ENCODE assay signal across 20 mouse cellular contexts in genomic region chr6:121116434-121116833, GRCm38 (mm10). TPM values are rescaled to one million over a fixed set of nuclear protein-coding genes. Genes with fewer than 3 reads are reported as not detected.
DNase-seq lines count a peak whose midpoint lies in the region; ATAC-seq and TF ChIP-seq lines count a peak whose summit lies in the region.
"Had no signal": no experiment of that assay in that cellular context is flagged by ENCODE, and none has a peak within 500 bp of the region (broad histone marks: within the 10 kb centered on the region; RNA-seq: fewer than 3 reads in every experiment).

No protein-coding gene starts in this region.

- no peak overlapping the region for H3K4me2 ChIP-seq in liver, embryonic 12.5 days
- no peak overlapping the region for H3K4me2 ChIP-seq in liver, embryonic 14.5 days (ENCODE audit: low read depth)
- H3K4me2 ChIP-seq: embryonic facial prominence, embryonic 13.5 days; forebrain, embryonic 13.5 days; heart, embryonic 13.5 days; hindbrain, embryonic 15.5 days had no signal

- H3K4me1 ChIP-seq in liver, adult 2 months (ENCODE audit: control insufficient read depth, insufficient read depth, low read length) = no peaks in the 10 kb centered on the region
- peaks cover 23% of the 10 kb centered on the region for H3K4me1 ChIP-seq in liver, embryonic 12.5 days
- peaks cover 12 to 17% of the 10 kb centered on the region in 2 experiments for H3K4me1 ChIP-seq in liver, embryonic 14.5 days (replicated peaks; ENCODE audit: control insufficient read depth in 2 of 2, insufficient read depth in 2 of 2, low read length in 1 of 2)
- H3K4me1 ChIP-seq in megakaryocyte, embryonic 14.5 days = peaks cover 40% of the 10 kb centered on the region

- no peaks in the 10 kb centered on the region for H3K27me3 ChIP-seq in liver, adult 2 months (ENCODE audit: control insufficient read depth, insufficient read depth, low read length)
- no peaks in the 10 kb centered on the region for H3K27me3 ChIP-seq in liver, embryonic 12.5 days (replicated peaks)
- H3K27me3 ChIP-seq in liver, embryonic 14.5 days (ENCODE audit: control insufficient read depth, insufficient read depth, low read length) = no peaks in the 10 kb centered on the region
- H3K27me3 ChIP-seq in megakaryocyte, embryonic 14.5 days (replicated peaks) = peaks cover 7% of the 10 kb centered on the region
- H3K27me3 ChIP-seq: embryonic facial prominence, embryonic 13.5 days; forebrain, embryonic 13.5 days; heart, embryonic 13.5 days; hindbrain, embryonic 15.5 days had no signal

- TF ChIP-seq EP300 in liver, embryonic 14.5 days (IDR thresholded peaks at IDR 0.05; ENCODE audit: low read depth) = no peak

- ATAC-seq in liver, embryonic 12.5 days = no peak
- ATAC-seq in liver, embryonic 14.5 days (ENCODE audit: insufficient read depth) = no peak
- ATAC-seq: CD4-positive, CD25-positive, alpha-beta regulatory T cell, adult 4 months; forebrain, embryonic 13.5 days had no signal

- DNase-seq in liver, adult 2 months (ENCODE audit: extremely low read depth, low read depth, low spot score) = peak; percentile 50
- no peak for DNase-seq in liver, embryonic 14.5 days (ENCODE audit: low read depth in 3 of 3, low spot score in 3 of 3)
- no peak for DNase-seq in urinary bladder, postnatal 4 days (ENCODE audit: low spot score in 2 of 2)
- DNase-seq in right cerebral cortex, adult 18-20 months = no peak
- no peak for DNase-seq in right cerebral cortex, postnatal 36 days (ENCODE audit: low spot score in 2 of 2)
- DNase-seq: adrenal gland, adult 8-10 months; adrenal gland, postnatal 36 days; cerebellum, adult 2 months; gastrocnemius, adult 2 months; gastrocnemius, postnatal 25 days; heart, adult 11 months; heart, postnatal 36 days had no signal

- H3K27ac ChIP-seq in liver, adult 2 months (replicated peaks; ENCODE audit: insufficient read depth, low read depth, low read length) = no peak overlapping the region
- H3K27ac ChIP-seq in liver, embryonic 12.5 days = no peak overlapping the region
- no peak overlapping the region for H3K27ac ChIP-seq in liver, embryonic 14.5 days
- H3K27ac ChIP-seq: embryonic facial prominence, embryonic 13.5 days; forebrain, embryonic 13.5 days; gastrocnemius, adult 2 months; heart, embryonic 13.5 days; hindbrain, embryonic 15.5 days had no signal

- TF ChIP-seq POLR2A in liver, adult 2 months (IDR thresholded peaks at IDR 0.05; ENCODE audit: extremely low read depth, insufficient read depth, low read length) = no peak

- H3K79me2 ChIP-seq in liver, adult 2 months (ENCODE audit: control insufficient read depth, insufficient read depth, low read length) = no peaks in the 10 kb centered on the region

- no peaks in the 10 kb centered on the region for H3K36me3 ChIP-seq in liver, adult 2 months (ENCODE audit: control insufficient read depth, insufficient read depth, low read length)
- H3K36me3 ChIP-seq in liver, embryonic 12.5 days = no peaks in the 10 kb centered on the region
- H3K36me3 ChIP-seq in liver, embryonic 14.5 days (replicated peaks; ENCODE audit: control insufficient read depth, insufficient read depth, low read depth) = no peaks in the 10 kb centered on the region
- no peaks in the 10 kb centered on the region for H3K36me3 ChIP-seq in megakaryocyte, embryonic 14.5 days (replicated peaks; ENCODE audit: low read length)
- H3K36me3 ChIP-seq: embryonic facial prominence, embryonic 13.5 days; G1E; heart, embryonic 13.5 days had no signal

- 22% methylated on average over 10 of the region's 10 CpGs for WGBS in liver, adult 2 months
- WGBS in liver, embryonic 12.5 days (ENCODE audit: insufficient replicate concordance) = 47% methylated on average over 10 of the region's 10 CpGs
- WGBS in liver, embryonic 14.5 days (ENCODE audit: insufficient replicate concordance) = 43% methylated on average over 10 of the region's 10 CpGs

- 0 out of 2 replicates have a peak, but pooled peaks cover 2% of the 10 kb centered on the region for H3K9me3 ChIP-seq in liver, embryonic 12.5 days (replicated peaks)
- H3K9me3 ChIP-seq in liver, embryonic 14.5 days (ENCODE audit: control insufficient read depth, low read length) = no peaks in the 10 kb centered on the region
- peaks cover 3% of the 10 kb centered on the region; the same call in 1 of the 2 replicates for H3K9me3 ChIP-seq in megakaryocyte, embryonic 14.5 days
- H3K9me3 ChIP-seq: embryonic facial prominence, embryonic 13.5 days; forebrain, embryonic 13.5 days; G1E; hindbrain, embryonic 15.5 days had no signal

- no peak overlapping the region for H3K9ac ChIP-seq in liver, adult 2 months (ENCODE audit: low read depth, low read length)
- no peak overlapping the region for H3K9ac ChIP-seq in liver, embryonic 12.5 days
- H3K9ac ChIP-seq in liver, embryonic 14.5 days (replicated peaks) = no peak overlapping the region
- H3K9ac ChIP-seq: embryonic facial prominence, embryonic 13.5 days; forebrain, embryonic 13.5 days; heart, embryonic 13.5 days; hindbrain, embryonic 15.5 days had no signal

- no peak; the same call in 1 of the 2 replicates for TF ChIP-seq CTCF in liver, adult 2 months (IDR thresholded peaks at IDR 0.05; ENCODE audit: low read depth, low read length)
- TF ChIP-seq CTCF in liver, embryonic 14.5 days (IDR thresholded peaks at IDR 0.05; ENCODE audit: low read depth) = peak; percentile 19; the same call in 1 of the 2 replicates

- no peak overlapping the region for H3K4me3 ChIP-seq in liver, adult 2 months (ENCODE audit: insufficient read depth, low read depth, low read length)
- no peak overlapping the region for H3K4me3 ChIP-seq in liver, embryonic 12.5 days
- no peak overlapping the region for H3K4me3 ChIP-seq in liver, embryonic 14.5 days (ENCODE audit: insufficient read depth in 1 of 2, low read depth in 2 of 2, low read length in 2 of 2)
- H3K4me3 ChIP-seq in megakaryocyte, embryonic 14.5 days (replicated peaks) = peak overlapping the region; percentile 69
- H3K4me3 ChIP-seq: embryonic facial prominence, embryonic 13.5 days; forebrain, embryonic 13.5 days; gastrocnemius, adult 2 months; heart, embryonic 13.5 days; hindbrain, embryonic 15.5 days had no signal

RNA-seq across cellular contexts. Expression of gene Mical3, which starts 14.4 kb away (rescaled TPM):
- total RNA-seq in liver, adult 2 months (2014; rRNA removed) = 5.8 and 9.0 TPM in 2 replicates
- polyA plus RNA-seq in liver, adult 2 months (2012; rRNA removed) = 7.9 and 8.8 TPM in 2 replicates
- 12.8 and 13.7 TPM in 2 replicates for polyA plus RNA-seq in liver, embryonic 12.5 days (2016; fragmentation: Nextera tagmentation; extraction: Ambion mirVana)
- polyA plus RNA-seq in liver, embryonic 14.5 days (2012; rRNA removed) = 6.0 and 8.1 TPM in 2 replicates
- 9.4 and 12.8 TPM in 2 replicates for polyA plus RNA-seq in liver, embryonic 14.5 days (2014; fragmentation: Nextera tagmentation; extraction: Ambion mirVana)
- 17.8 and 21.9 TPM in 2 replicates for polyA plus RNA-seq in megakaryocyte, embryonic 14.5 days (2012; ENCODE audit: insufficient read depth, low replicate concordance)
